Comparison of ENCODE assay signal across 19 mouse cellular contexts in the genomic region with DNA sequence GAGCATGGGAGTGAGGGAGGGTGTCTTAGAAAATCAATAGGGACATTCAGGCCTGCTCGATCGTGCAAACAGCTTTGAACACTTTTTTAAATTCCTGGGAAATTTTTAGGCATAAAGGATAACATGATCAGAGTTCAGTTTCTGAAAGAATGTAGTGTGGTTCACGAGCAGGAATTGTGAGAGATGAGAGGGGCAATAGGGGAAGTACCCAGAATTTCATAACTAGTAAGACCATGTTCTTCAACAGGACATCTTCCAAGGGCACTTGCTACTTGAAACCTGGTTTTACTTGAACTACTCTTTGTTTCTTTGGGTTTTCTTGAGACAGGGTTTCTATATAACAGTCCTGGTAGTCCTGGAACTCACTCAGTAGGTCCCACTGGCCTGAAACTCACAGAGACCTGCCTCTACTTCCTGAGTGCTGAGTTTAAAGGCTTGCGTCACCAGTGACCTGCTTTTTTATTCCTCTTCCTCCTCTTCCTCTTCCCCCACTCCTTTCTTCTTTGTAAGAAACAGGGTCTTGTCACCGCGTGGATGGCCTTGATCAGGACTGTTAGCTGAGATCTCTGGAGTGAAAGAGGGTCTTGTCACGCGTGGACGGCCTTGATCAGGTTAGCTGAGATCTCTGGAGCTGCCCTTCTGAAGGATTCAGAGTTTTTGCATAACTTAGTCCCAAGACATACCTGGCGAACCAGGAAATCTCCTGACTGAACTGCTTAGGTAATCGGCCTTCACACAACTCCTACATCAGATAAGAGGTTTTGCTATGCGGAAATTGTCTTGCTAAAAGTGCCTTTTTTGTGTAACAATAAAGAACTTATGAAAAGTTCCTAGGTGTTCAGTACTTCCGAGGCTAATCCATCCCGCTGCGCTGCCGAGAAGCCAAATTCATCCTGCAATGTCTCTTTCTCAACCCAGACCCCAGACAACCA. TPM values are rescaled to one million over a fixed set of nuclear protein-coding genes. Genes with fewer than 3 reads are reported as not detected.
DNase-seq lines count a peak whose midpoint lies in the region; ATAC-seq lines count a peak whose summit lies in the region.
"Had no signal": no experiment of that assay in that cellular context is flagged by ENCODE, and none has a peak within 500 bp of the region (broad histone marks: within the 10 kb centered on the region; RNA-seq: fewer than 3 reads in every experiment).

No protein-coding gene starts in this region.

- peak; percentile 52 for DNase-seq in CD4-positive, CD25-positive, alpha-beta regulatory T cell, adult 2 months (ENCODE audit: low read depth, low spot score)
- peak; percentile 78 for DNase-seq in R1 (ENCODE audit: low read depth, low spot score)
- peak; percentile 57 for DNase-seq in thymus, postnatal 0 days (ENCODE audit: low spot score)
- no peak for DNase-seq in layer of hippocampus, adult 18-20 months (ENCODE audit: low spot score in 2 of 2)
- DNase-seq in B cell, adult 2 months, result no peak
- no peak for DNase-seq in layer of hippocampus, adult 8-10 months (ENCODE audit: low spot score in 2 of 2)
- DNase-seq: adrenal gland, adult 8-10 months; gastrocnemius, adult 2 months; heart, postnatal 10 days; liver; lung, adult 18-20 months; retina, postnatal 1 day; spleen, adult 18-20 months had no signal

- ATAC-seq in inflammation-experienced regulatory T-cells, adult 6 months, result peak; percentile 16
- ATAC-seq: forebrain, embryonic 14.5 days; hindbrain, embryonic 16.5 days had no signal

RNA-seq across cellular contexts. Expression of gene Hormad2, which starts 18.1 kb away (rescaled TPM):
- polyA plus RNA-seq in inflammation-experienced regulatory T-cells, adult 6 months (2017; shearing (Covaris generic)), result 1 to 10 TPM in 1 of 3 experiments, under 1 TPM in 2; 0.47 to 2.1 (median 0.60) TPM
- 1.8 and 2.1 TPM in 2 replicates for polyA plus RNA-seq in thymus, postnatal 0 days (2015; fragmentation: Nextera tagmentation; extraction: Ambion mirVana)
- total RNA-seq in layer of hippocampus, adult 18-20 months (2021), result not detected
- total RNA-seq in layer of hippocampus, adult 8-10 months (2022), result under 1 TPM in 2 of 4 experiments, not detected in 2; 0.23 to 0.65 TPM
- total RNA-seq: gastrocnemius, adult 2 months; heart, adult 8-10 months; heart, postnatal 10 days; left cerebral cortex, postnatal 14 days had no signal
- polyA plus RNA-seq: neural tube, embryonic 15.5 days had no signal

Comparison
In these comparisons a context has a peak if more than half of its experiments do, and no peak if none do; other contexts are left out.
1. DNase-seq: peak in CD4-positive, CD25-positive, alpha-beta regulatory T cell, adult 2 months (single experiment), R1 (single experiment) and thymus, postnatal 0 days (single experiment); none in layer of hippocampus, adult 18-20 months (0 of 2), B cell, adult 2 months (0 of 2) and layer of hippocampus, adult 8-10 months (0 of 2).